Mouse (Mus musculus): ENCODE data around the gene Shisa9. TPM values are rescaled to one million over a fixed set of nuclear protein-coding genes. Genes with fewer than 3 reads are reported as not detected.

Gene Shisa9
- total and polyA plus RNA-seq, 3 experiments, result not detected

DNA sequence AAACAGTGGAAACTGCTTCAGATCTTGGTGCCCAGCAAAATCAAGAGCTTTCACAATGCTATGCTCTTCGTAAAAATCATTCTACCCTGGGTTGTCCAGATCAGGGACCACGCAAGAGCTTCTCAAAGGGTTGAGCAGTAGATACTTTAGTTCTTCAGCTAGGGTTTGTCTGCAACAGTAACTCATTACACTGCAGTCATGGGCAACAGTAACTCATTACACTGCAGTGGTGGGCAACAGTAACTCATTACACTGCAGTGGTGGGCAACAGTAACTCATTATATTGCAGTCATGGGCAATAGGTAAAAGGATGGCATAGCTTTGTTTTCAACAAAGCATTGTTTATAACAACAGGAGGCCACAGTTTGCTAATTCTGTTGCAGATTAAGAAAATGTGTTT lies 281.9 kb downstream of the Shisa9 start:
- no peaks in the 10 kb centered on the region for H3K36me3 ChIP-seq (replicated peaks in 1 of 2; ENCODE audit: control insufficient read depth in 1 of 2, insufficient read depth in 1 of 2, low read length in 1 of 2)
- H3K4me2 ChIP-seq (ENCODE audit: insufficient read depth, low read depth, poor library complexity, severe bottlenecking), result no peak overlapping the region
- no peak overlapping the region for H3K4me3 ChIP-seq (replicated peaks in 1 of 3; ENCODE audit: low read depth in 2 of 3, low read length in 2 of 3, poor library complexity in 1 of 3)
- no peak for TF ChIP-seq UBTF (IDR thresholded peaks at IDR 0.05; ENCODE audit: low read depth, low read length)
- TF ChIP-seq POLR2A (IDR thresholded peaks at IDR 0.05; ENCODE audit: low read depth, low read length), result no peak
- no peak for TF ChIP-seq CHD2 (IDR thresholded peaks at IDR 0.05; ENCODE audit: low read length)
- no peak for TF ChIP-seq E2F4 (IDR thresholded peaks at IDR 0.05; ENCODE audit: insufficient replicate concordance, low read depth, low read length)
- no peak for TF ChIP-seq TCF12 (IDR thresholded peaks at IDR 0.05; ENCODE audit: low read depth, low read length)
- no peak for TF ChIP-seq CHD1 (IDR thresholded peaks at IDR 0.05; ENCODE audit: low read depth, low read length)
- no peak for TF ChIP-seq JUN (IDR thresholded peaks at IDR 0.05; ENCODE audit: insufficient read depth, low read depth, low read length)
- no peak for TF ChIP-seq MXI1 (IDR thresholded peaks at IDR 0.05; ENCODE audit: low read depth, low read length)
- TF ChIP-seq ELF1 (IDR thresholded peaks at IDR 0.05; ENCODE audit: low read depth, low read length), result no peak
- TF ChIP-seq ETS1 (conservative IDR thresholded peaks at IDR 0.05; ENCODE audit: low read depth, low read length), result no peak
- TF ChIP-seq RCOR1 (conservative IDR thresholded peaks at IDR 0.05; ENCODE audit: low read depth, low read length), result no peak
- no peak for TF ChIP-seq PAX5 (IDR thresholded peaks at IDR 0.05; ENCODE audit: low read length)
- no peak for TF ChIP-seq USF2 (conservative IDR thresholded peaks at IDR 0.05; ENCODE audit: low read depth, low read length)
- no peak for TF ChIP-seq MEF2A (IDR thresholded peaks at IDR 0.05; ENCODE audit: borderline replicate concordance, low read depth, low read length)
- dilution Hi-C loops (cut with MboI; ENCODE audit: extremely low pct_ligation_motif_present, extremely low pct_unique_long_range_greater_than_20kb, low sequenced_read_pairs), result no loop called here
- no peak for DNase-seq (ENCODE audit: extremely low read depth)
- H3K27me3 ChIP-seq (replicated peaks), result peaks cover 65% of the 10 kb centered on the region
- no peak overlapping the region for H3K27ac ChIP-seq (ENCODE audit: insufficient read depth, low read depth)
- peaks cover 0 to 10% of the 10 kb centered on the region in 2 experiments; a peak in 1 of 4 replicates for H3K4me1 ChIP-seq (ENCODE audit: control insufficient read depth in 1 of 2, insufficient read depth in 2 of 2)
- no peaks in the 10 kb centered on the region for H3K9me3 ChIP-seq (replicated peaks; ENCODE audit: low read length)
- no peak overlapping the region for H3K9ac ChIP-seq (ENCODE audit: insufficient read depth, low read depth)
- in situ Hi-C loops (cut with MboI; ENCODE audit: low pct_ligation_motif_present, low pct_unique_long_range_greater_than_20kb, low sequenced_read_pairs), result no loop called here
- no peaks in the 10 kb centered on the region for H3K79me2 ChIP-seq (replicated peaks; ENCODE audit: control insufficient read depth, extremely low read depth, insufficient read depth, poor library complexity, severe bottlenecking)

DNA sequence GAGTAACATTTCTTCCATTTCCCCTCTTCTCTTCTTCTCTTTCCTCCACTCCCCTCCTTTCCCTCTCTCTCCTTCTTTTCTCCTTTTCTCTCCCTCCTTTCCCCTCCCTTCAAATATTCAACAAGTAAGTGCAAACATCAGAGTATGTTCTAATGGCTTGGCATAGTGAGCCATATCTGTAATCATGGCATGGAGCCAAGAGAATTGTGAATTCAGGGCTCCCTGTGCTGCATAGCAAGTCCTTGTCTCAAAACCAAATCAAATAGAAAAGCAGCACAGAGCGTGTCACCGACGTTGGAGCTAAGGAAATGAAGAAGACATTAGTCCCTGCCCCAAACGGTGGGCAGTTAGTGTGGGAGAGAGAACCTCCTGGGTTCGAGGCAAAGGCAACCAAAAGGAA lies 316.6 kb downstream of the Shisa9 start:
- DNase-seq (ENCODE audit: extremely low read depth), result no peak

More for the DNA sequence above, 316.6 kb downstream of the Shisa9 start:
- no peak overlapping the region for H3K4me3 ChIP-seq (replicated peaks in 1 of 3; ENCODE audit: low read depth in 2 of 3, low read length in 2 of 3, poor library complexity in 1 of 3)
- H3K27me3 ChIP-seq (replicated peaks), result peaks cover 50% of the 10 kb centered on the region
- no peaks in the 10 kb centered on the region for H3K9me3 ChIP-seq (replicated peaks; ENCODE audit: low read length)
- dilution Hi-C loops (cut with MboI; ENCODE audit: extremely low pct_ligation_motif_present, extremely low pct_unique_long_range_greater_than_20kb, low sequenced_read_pairs) (no loop called here), in situ Hi-C loops (cut with MboI; ENCODE audit: low pct_ligation_motif_present, low pct_unique_long_range_greater_than_20kb, low sequenced_read_pairs) (no loop called here)
- H3K79me2 ChIP-seq (replicated peaks; ENCODE audit: control insufficient read depth, extremely low read depth, insufficient read depth, poor library complexity, severe bottlenecking), result no peaks in the 10 kb centered on the region
- no peak overlapping the region for H3K27ac ChIP-seq (ENCODE audit: insufficient read depth, low read depth)
- no peaks in the 10 kb centered on the region for H3K4me1 ChIP-seq (ENCODE audit: control insufficient read depth in 1 of 2, insufficient read depth in 2 of 2)
- H3K9ac ChIP-seq (ENCODE audit: insufficient read depth, low read depth), result no peak overlapping the region
- no peak overlapping the region for H3K4me2 ChIP-seq (ENCODE audit: insufficient read depth, low read depth, poor library complexity, severe bottlenecking)
- no peaks in the 10 kb centered on the region for H3K36me3 ChIP-seq (replicated peaks in 1 of 2; ENCODE audit: control insufficient read depth in 1 of 2, insufficient read depth in 1 of 2, low read length in 1 of 2)
- TF ChIP-seq UBTF (IDR thresholded peaks at IDR 0.05; ENCODE audit: low read depth, low read length), result no peak
- TF ChIP-seq ELF1 (IDR thresholded peaks at IDR 0.05; ENCODE audit: low read depth, low read length), result no peak
- no peak for TF ChIP-seq POLR2AphosphoS2 (IDR thresholded peaks at IDR 0.05; ENCODE audit: low read depth, low read length)
- no peak for TF ChIP-seq TBP (conservative IDR thresholded peaks at IDR 0.05; ENCODE audit: low read depth, low read length)
- TF ChIP-seq CTCF (conservative IDR thresholded peaks at IDR 0.05 in 1 of 2, IDR thresholded peaks at IDR 0.05 in 1 of 2; ENCODE audit: low read depth in 2 of 2, low read length in 2 of 2), result no peak
